Mouse (Mus musculus) midbrain, embryonic 11.5 days (tissue): Measurements from ENCODE around the gene Sdhc. TPM values are rescaled to one million over a fixed set of nuclear protein-coding genes. Genes with fewer than 3 reads are reported as not detected.

Experiments
- ATAC-seq: fragments of 200-750 bp; cut with Nextera tagmentation; 2 replicates; pipeline ENCODE4 v1.8.0; 2017; ENCODE audit warnings: moderate TSS enrichment, moderate library complexity; ENCODE audit not compliant: low FRiP score
- DNase-seq: peaks from one replicate; pipeline ENCODE4 v3.0.0; 2015; ENCODE audit warnings: low spot score; ENCODE audit errors: missing footprints
- H3K27ac ChIP-seq: fragments of 300-500 bp; sonication (generic); 2 replicates; pipeline ENCODE4 v1.5.1; 2014; ENCODE audit warnings: low read depth, low read length
- H3K27me3 ChIP-seq: fragments of 300-500 bp; sonication (generic); 2 replicates; pipeline ENCODE4 v1.6.1; 2014; ENCODE audit warnings: mild to moderate bottlenecking, low read length, moderate library complexity, mixed read lengths; ENCODE audit not compliant: control insufficient read depth, insufficient read depth
- H3K36me3 ChIP-seq: fragments of 300-500 bp; sonication (generic); 2 replicates; pipeline ENCODE4 v1.6.1; 2014; ENCODE audit warnings: mild to moderate bottlenecking, low read length, moderate library complexity, mixed read lengths; ENCODE audit not compliant: control insufficient read depth, insufficient read depth
- H3K4me1 ChIP-seq: fragments of 300-500 bp; sonication (generic); 2 replicates; pipeline ENCODE4 v1.6.1; 2014; ENCODE audit warnings: low read length; ENCODE audit not compliant: control insufficient read depth, insufficient read depth
- H3K4me2 ChIP-seq: fragments of 300-500 bp; sonication (generic); 2 replicates; pipeline ENCODE4 v1.6.1; 2014; ENCODE audit warnings: mild to moderate bottlenecking, moderate library complexity
- H3K4me3 ChIP-seq: fragments of 300-500 bp; sonication (generic); 2 replicates; pipeline ENCODE4 v1.5.1; 2014; ENCODE audit warnings: low read depth, low read length
- H3K9ac ChIP-seq: fragments of 300-500 bp; sonication (generic); 2 replicates; pipeline ENCODE4 v1.6.1; 2014; ENCODE audit warnings: low read length
- H3K9me3 ChIP-seq: fragments of 300-500 bp; sonication (generic); 2 replicates; pipeline ENCODE4 v1.6.1; 2016; ENCODE audit warnings: low read length; ENCODE audit not compliant: control insufficient read depth
- WGBS: fragments of 180-500 bp; shearing (Covaris S2); extraction: QIAGEN DNeasy Blood & Tissue Kit; methylation state at CpG from one replicate; pipeline ENCODE4 v1.1.7; 2014; 5-methylcytosine and 5-hydroxymethylcytosine counted together
- polyA plus RNA-seq: library from polyadenylated mRNA; unstranded; fragments of >200 nt; fragmentation: Nextera tagmentation; extraction: Ambion mirVana; gene quantifications from 2 replicates; pipeline ENCODE4 v1.2.1, GENCODE M21; 2014

The Sdhc gene
- polyA plus RNA-seq, 1 experiment from 2014 or later = 314 TPM

DNA sequence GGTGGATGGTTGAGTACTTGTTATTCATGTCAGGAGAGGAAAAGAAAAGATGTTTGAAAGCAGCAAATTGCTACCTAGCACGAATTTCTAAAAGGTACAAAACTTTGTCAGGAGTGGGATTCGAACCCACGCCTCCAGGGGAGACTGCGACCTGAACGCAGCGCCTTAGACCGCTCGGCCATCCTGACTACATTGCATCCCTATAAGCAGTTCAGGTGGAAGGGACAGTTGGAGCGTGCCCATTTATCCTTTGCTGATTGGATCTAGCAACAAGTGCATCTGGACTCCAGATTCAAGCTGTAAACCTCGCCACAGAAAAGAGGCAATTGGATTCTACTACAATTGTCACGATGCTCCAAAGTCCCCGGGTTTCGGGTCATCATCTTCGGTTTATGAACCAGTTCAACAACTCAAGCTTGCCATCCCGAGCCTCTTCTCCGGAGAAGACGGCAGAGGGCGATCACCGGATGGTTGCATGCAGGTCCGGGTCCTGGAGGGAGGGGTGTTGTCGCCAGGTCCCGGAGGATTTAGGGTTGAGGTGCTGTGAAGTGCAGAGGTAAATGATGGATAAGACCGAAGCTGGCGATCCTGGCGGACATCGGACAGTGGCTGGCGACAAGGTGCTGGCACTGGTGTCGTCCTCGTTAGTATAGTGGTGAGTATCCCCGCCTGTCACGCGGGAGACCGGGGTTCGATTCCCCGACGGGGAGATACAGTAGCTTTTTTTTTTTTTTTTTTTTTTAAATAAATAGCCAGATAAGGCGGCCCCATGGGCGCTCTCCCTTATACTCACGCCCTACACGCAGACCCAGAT, 48.5 kb downstream of the Sdhc start:
- no peaks in the 10 kb centered on the region for H3K27me3 ChIP-seq
- under 1% methylated on average over 40 of the region's 40 CpGs for WGBS
- peaks cover 4% of the 10 kb centered on the region; the same call in 1 of the 2 replicates for H3K4me1 ChIP-seq
- H3K4me2 ChIP-seq = peak overlapping the region; percentile 59
- H3K4me3 ChIP-seq = peak overlapping the region; percentile 69
- peak; percentile 100 for DNase-seq
- peak overlapping the region; percentile 45 for H3K9ac ChIP-seq
- no peaks in the 10 kb centered on the region for H3K9me3 ChIP-seq
- ATAC-seq = peak; percentile 86
- no peaks in the 10 kb centered on the region for H3K36me3 ChIP-seq
- H3K27ac ChIP-seq = no peak overlapping the region

DNA sequence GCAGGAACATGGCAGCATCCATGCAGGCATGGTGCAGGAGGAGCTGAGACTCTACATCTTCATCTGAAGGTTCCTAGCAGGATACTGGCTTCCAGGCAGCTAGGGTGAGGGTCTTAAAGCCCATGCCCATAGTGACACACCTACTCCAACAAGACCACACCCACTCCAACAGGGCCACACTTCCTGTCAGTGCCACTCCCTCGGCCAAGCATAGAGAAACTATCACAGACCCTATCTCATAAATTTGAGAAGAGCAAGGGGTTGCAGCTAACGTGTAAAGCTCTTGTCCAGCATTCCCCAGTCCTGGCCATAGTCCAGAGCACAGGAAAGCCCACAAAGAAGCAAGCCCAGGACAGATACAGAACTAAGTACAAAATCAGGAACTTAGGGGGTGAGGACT, 49.4 kb downstream of the Sdhc start:
- no peak overlapping the region for H3K9ac ChIP-seq
- no peaks in the 10 kb centered on the region for H3K36me3 ChIP-seq
- ATAC-seq (no peak), DNase-seq (no peak)
- H3K27ac ChIP-seq = no peak overlapping the region
- no peaks in the 10 kb centered on the region for H3K27me3 ChIP-seq
- H3K4me1 ChIP-seq = peaks cover 4% of the 10 kb centered on the region; the same call in 1 of the 2 replicates
- no peaks in the 10 kb centered on the region for H3K9me3 ChIP-seq
- H3K4me3 ChIP-seq = no peak overlapping the region
- no peak overlapping the region for H3K4me2 ChIP-seq
- 38% methylated on average over 2 of the region's 2 CpGs for WGBS

DNA sequence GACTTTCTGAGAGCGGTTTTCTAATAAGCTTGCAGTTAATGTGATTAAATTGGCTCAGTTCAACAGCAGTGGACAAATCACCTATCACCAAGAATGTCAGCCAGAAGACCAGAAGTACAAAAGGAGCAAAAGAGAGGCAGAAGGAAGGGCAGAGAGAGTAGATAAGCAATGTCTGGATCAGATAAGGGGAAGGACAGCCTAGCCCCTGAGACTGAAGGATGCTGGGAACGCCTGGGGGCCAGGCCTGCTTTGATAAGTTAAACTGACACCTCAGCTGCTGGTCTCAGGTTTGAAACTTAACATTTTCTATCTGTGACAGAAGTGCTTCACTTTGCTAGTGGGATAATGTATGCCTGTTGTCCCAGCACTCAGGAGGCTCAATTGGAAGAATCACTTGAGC, 52.8 kb downstream of the Sdhc start:
- no peak overlapping the region for H3K27ac ChIP-seq
- 60% methylated on average over 2 of the region's 2 CpGs for WGBS
- no peaks in the 10 kb centered on the region for H3K36me3 ChIP-seq
- no peak overlapping the region for H3K4me2 ChIP-seq
- DNase-seq = no peak
- no peak overlapping the region for H3K9ac ChIP-seq
- no peaks in the 10 kb centered on the region for H3K9me3 ChIP-seq
- H3K27me3 ChIP-seq = no peaks in the 10 kb centered on the region
- H3K4me3 ChIP-seq = no peak overlapping the region
- no peaks in the 10 kb centered on the region; the same call in 1 of the 2 replicates for H3K4me1 ChIP-seq
- no peak for ATAC-seq

DNA sequence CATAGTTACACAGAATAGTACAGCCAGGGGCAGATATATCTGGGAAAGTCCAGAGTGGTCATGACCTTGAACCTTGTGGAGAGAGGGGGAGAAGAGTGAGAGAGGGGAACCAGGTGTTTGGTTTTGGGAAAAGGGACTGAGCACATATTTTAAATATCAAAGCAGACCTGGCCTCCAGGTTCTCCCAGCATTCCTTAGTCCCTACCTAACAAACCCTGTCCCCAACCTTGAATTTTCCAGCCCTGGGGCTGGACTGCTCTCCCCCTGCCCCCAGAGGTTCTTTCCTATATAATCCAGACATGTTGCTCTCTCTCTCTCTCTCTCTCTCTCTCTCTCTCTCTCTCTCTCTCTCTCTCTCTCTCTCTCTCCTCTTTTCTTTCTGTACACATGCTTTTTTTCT, 53.3 kb downstream of the Sdhc start:
- no peak for DNase-seq
- no peak overlapping the region for H3K27ac ChIP-seq
- H3K9me3 ChIP-seq = no peaks in the 10 kb centered on the region
- no peaks in the 10 kb centered on the region for H3K27me3 ChIP-seq
- no peak overlapping the region for H3K4me2 ChIP-seq
- H3K4me3 ChIP-seq = no peak overlapping the region
- no peak overlapping the region for H3K9ac ChIP-seq
- ATAC-seq = no peak
- H3K36me3 ChIP-seq = no peaks in the 10 kb centered on the region
- H3K4me1 ChIP-seq = no peaks in the 10 kb centered on the region; the same call in 1 of the 2 replicates

DNA sequence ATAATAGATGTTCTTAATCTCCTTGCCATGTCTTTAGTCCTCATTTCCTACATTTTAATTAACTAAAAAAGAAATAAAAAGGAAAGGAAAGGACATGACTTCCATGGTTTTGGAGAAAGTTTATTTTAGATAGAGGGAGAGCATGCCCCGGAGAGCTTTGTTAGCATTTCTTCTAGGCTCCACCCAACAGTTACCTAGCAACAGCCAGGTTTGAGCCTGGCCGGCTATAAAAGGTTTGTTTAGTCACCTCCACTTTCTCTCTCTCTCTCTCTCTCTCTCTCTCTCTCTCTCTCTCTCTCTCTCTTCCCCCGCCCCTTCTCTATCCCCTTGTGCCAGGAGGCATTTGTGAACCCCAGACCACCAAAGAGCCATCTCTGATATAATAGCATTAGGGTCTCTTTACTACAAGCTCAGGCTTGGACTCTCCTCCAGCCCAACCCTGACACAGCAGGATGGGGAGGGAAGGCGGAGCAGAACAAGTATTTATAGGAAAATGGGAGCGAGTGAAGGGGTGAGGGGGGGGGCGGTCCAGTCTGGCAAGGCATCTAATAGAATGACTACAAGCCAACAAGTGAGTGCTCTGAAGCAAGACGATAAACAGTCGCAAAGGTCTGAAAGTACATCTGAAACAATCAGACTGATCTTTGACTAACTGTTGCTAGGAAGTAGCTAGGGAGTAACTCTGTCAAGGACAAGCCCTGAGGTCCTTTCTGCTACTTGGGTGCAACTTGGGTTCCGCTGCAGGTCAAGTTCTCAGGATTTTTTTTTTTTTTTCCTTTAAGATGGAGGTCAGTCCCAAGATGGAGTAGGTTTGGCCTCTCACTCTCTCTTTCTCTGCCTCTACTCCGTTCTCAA, 54.1 kb downstream of the Sdhc start:
- Histone ChIP-seq H3K4me2 (no peak overlapping the region), H3K27me3 (no peaks in the 10 kb centered on the region)
- ATAC-seq = no peak

DNA sequence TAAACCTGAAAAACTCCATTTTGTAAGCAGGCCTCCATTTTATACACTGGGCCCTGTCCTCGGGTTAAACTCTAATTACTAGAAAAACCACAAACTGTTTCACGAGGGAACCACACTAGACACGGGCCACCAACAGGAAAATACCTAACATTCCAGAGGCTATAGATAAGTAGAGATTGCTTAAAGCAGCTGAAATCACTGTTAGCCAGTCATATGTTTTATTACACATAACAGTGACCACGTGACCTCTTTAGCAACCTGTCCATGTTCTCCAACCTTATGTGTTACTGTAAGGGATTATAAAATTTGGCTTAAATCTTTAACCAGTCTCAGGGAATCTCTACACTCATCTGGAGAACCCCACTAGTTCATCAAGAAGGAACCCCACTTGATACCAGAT, 56.0 kb downstream of the Sdhc start:
- no peaks in the 10 kb centered on the region for H3K9me3 ChIP-seq
- H3K9ac ChIP-seq = no peak overlapping the region
- no peak overlapping the region for H3K4me2 ChIP-seq
- H3K27ac ChIP-seq = no peak overlapping the region
- DNase-seq (no peak), ATAC-seq (no peak)
- no peaks in the 10 kb centered on the region for H3K36me3 ChIP-seq
- H3K27me3 ChIP-seq = no peaks in the 10 kb centered on the region
- H3K4me1 ChIP-seq = no peaks in the 10 kb centered on the region; the same call in 1 of the 2 replicates
- 79% methylated on average over 4 of the region's 4 CpGs for WGBS
- H3K4me3 ChIP-seq = no peak overlapping the region

More for the DNA sequence above, 54.1 kb downstream of the Sdhc start:
- 22% methylated on average over 10 of the region's 10 CpGs for WGBS
- H3K4me3 ChIP-seq = no peak overlapping the region
- H3K27ac ChIP-seq = no peak overlapping the region
- H3K9ac ChIP-seq = no peak overlapping the region
- H3K9me3 ChIP-seq = no peaks in the 10 kb centered on the region
- no peaks in the 10 kb centered on the region for H3K36me3 ChIP-seq
- no peak for DNase-seq
- no peaks in the 10 kb centered on the region; the same call in 1 of the 2 replicates for H3K4me1 ChIP-seq

DNA sequence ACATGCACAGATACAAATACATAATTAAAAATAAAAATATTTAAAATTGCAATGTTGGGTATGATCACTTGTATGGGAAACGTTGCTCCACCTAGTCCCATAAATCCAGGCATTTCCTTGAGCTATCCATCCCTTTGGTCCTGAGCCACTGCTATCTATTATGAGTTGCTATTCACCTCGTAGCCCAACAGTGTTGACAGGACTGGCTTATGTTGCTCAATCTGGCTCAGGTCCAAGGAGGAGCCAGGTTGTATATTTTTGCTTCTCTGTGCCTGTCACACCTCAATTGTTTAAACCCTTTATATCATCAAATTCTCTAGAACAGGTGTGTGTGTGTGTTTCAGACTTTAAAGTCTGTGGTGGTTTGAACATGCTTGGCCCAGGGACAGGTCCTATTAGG, 59.6 kb downstream of the Sdhc start:
- H3K9me3 ChIP-seq = no peaks in the 10 kb centered on the region
- H3K4me2 ChIP-seq = no peak overlapping the region
- H3K9ac ChIP-seq = no peak overlapping the region
- H3K27me3 ChIP-seq = peaks cover 7% of the 10 kb centered on the region
- H3K4me3 ChIP-seq = no peak overlapping the region
- no peaks in the 10 kb centered on the region for H3K36me3 ChIP-seq
- ATAC-seq (no peak), DNase-seq (no peak)
- H3K27ac ChIP-seq = no peak overlapping the region
- WGBS = 82% methylated on average over 2 of the region's 2 CpGs
- H3K4me1 ChIP-seq = no peaks in the 10 kb centered on the region

DNA sequence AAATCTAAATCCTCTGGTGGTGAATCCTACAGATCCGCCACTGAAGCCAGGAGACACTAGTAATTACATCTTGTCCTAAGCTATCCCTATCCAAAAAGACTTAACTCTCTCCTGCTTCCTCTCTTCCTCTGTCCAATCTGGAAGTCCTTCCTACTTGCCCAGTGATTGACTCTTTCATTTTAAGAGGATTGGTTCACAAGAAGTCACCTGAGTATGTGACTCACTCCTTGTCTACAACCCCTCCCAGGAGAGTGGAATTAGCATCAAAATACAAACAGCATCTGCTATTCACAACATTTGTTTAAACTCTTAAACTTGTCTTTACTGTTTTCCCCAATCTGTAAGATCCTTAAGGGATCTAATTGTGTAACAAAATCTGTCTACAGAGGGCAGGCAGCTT, 60.5 kb downstream of the Sdhc start:
- DNase-seq = no peak
- Histone ChIP-seq H3K9ac (no peak overlapping the region), H3K9me3 (no peaks in the 10 kb centered on the region), H3K4me2 (no peak overlapping the region), H3K4me3 (no peak overlapping the region), H3K36me3 (no peaks in the 10 kb centered on the region), H3K27ac (no peak overlapping the region), H3K4me1 (no peaks in the 10 kb centered on the region), H3K27me3 (peaks cover 7% of the 10 kb centered on the region)
- 86% methylated on average over 1 of the region's 1 CpGs for WGBS
- ATAC-seq = no peak
